Mouse (Mus musculus) liver, embryonic 16.5 days (tissue): Measurements from ENCODE around the gene Gm28035. TPM values are rescaled to one million over a fixed set of nuclear protein-coding genes. Genes with fewer than 3 reads are reported as not detected.

Experiments
- ATAC-seq: fragments of 200-750 bp; cut with Nextera tagmentation; 2 replicates; pipeline ENCODE4 v1.8.0; 2017; ENCODE audit warnings: low read depth, mild to moderate bottlenecking, moderate number of reproducible peaks, moderate library complexity
- H3K27ac ChIP-seq: fragments of 300-500 bp; sonication (generic); 2 replicates; pipeline ENCODE4 v1.5.1; 2014; ENCODE audit warnings: mild to moderate bottlenecking, low read length
- H3K27me3 ChIP-seq: fragments of 300-500 bp; sonication (generic); 2 replicates; pipeline ENCODE4 v1.6.1; 2014; ENCODE audit warnings: low read depth, low read length, mixed read lengths; ENCODE audit not compliant: control insufficient read depth, insufficient read depth
- H3K36me3 ChIP-seq: fragments of 300-500 bp; sonication (generic); 2 replicates; pipeline ENCODE4 v1.6.1; 2014; ENCODE audit warnings: mild to moderate bottlenecking; ENCODE audit not compliant: control insufficient read depth, insufficient read depth
- H3K4me1 ChIP-seq: fragments of 300-500 bp; sonication (generic); 2 replicates; pipeline ENCODE4 v1.6.1; 2014; ENCODE audit warnings: low read depth, low read length, mixed read lengths; ENCODE audit not compliant: control insufficient read depth
- H3K4me2 ChIP-seq: fragments of 300-500 bp; sonication (generic); 2 replicates; pipeline ENCODE4 v1.6.1; 2014; ENCODE audit warnings: low read depth, low read length, mixed read lengths
- H3K4me3 ChIP-seq: fragments of 300-500 bp; sonication (generic); 2 replicates; pipeline ENCODE4 v1.5.1; 2014; ENCODE audit warnings: low read depth, mild to moderate bottlenecking, low read length
- H3K9ac ChIP-seq: fragments of 300-500 bp; sonication (generic); 2 replicates; pipeline ENCODE4 v1.6.1; 2014; ENCODE audit warnings: low read depth, low read length
- H3K9me3 ChIP-seq: fragments of 300-500 bp; sonication (generic); replicated peaks from 2 replicates; pipeline ENCODE4 v1.6.1; 2016; ENCODE audit warnings: low read length; ENCODE audit not compliant: control insufficient read depth
- WGBS: fragments of 180-500 bp; shearing (Covaris S2); extraction: QIAGEN DNeasy Blood & Tissue Kit; methylation state at CpG from one replicate; pipeline ENCODE4 v1.1.7; 2014; ENCODE audit not compliant: insufficient replicate concordance; 5-methylcytosine and 5-hydroxymethylcytosine counted together
- polyA plus RNA-seq: library from polyadenylated mRNA; unstranded; fragments of >200 nt; fragmentation: Nextera tagmentation; extraction: Ambion mirVana; gene quantifications from 2 replicates; pipeline ENCODE4 v1.2.1, GENCODE M21; 2015

Gm28035 gene
- polyA plus RNA-seq: 0.14 and 0.15 TPM in 2 replicates

DNA sequence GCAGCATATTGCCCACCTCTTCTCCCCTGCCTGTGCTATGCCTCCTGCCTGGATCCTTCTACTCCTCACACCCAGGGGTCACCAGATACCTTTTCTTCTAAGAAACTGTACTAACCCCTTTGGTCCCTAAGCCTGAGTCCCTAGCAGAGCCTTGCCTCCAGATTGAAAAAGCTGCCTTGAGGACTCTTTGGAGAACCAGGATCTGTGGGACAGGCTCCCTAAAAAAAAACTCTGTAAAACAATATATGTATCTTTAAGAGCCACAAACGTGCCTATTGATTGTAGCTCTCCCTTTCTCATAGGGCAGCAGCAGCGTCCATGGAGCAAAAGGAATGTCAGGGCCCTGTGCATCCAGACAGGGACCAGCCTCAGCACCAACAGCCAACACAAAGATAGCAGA, at the start of gene Gm28035:
Gm28035 (plus strand) TSS at position 301 of the 400 bp plus-strand sequence.
- Histone ChIP-seq H3K27ac (peak within 1 kb of the TSS; percentile 77), H3K9me3 (no peaks in the 10 kb centered on the region), H3K4me1 (peaks cover 43% of the 10 kb centered on the region), H3K36me3 (peaks cover 16% of the 10 kb centered on the region), H3K4me3 (peak within 1 kb of the TSS; percentile 94), H3K27me3 (no peaks in the 10 kb centered on the region), H3K9ac (peak within 1 kb of the TSS; percentile 95), H3K4me2 (peak within 1 kb of the TSS; percentile 86)
- no peak for ATAC-seq
- WGBS: 58% methylated on average over 2 of the region's 2 CpGs

DNA sequence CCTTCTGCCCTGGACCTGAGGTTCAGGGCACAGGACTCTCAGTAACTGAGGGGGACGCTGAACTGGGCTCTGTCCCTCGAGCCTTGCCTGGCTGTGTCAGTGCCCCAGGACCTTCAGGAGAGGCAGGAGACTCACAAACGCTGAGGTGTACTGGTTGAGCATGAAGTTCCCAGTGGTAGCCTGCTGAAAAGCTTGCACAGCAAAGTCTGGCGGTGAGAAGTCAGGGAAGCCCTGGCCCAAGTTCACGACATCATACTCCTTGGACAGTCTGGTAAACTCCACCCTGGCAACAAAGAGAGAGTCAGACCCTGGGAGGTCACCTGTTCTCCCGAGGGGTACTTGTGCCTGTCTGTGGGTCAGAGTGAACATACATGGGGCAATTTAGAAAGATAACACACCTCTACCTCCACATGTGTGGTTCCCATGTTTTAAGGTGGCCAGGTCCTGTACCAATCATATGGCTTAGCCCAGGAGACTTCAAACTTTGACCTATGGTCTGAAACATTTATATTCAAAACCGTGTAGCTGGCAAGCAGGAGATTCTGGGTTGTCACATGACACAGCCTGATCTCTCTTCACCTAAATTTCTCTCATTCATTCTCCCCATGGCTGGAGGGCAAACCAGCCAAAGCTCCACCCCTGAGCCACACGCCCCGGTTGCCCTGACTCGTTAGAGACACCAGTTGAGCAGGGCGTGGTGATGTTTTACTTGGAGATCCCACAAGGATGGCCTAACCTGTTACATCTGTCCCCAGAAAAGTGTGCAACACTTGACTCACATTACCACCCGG, 48.4 kb upstream of the Gm28035 start:
- ATAC-seq: no peak

DNA sequence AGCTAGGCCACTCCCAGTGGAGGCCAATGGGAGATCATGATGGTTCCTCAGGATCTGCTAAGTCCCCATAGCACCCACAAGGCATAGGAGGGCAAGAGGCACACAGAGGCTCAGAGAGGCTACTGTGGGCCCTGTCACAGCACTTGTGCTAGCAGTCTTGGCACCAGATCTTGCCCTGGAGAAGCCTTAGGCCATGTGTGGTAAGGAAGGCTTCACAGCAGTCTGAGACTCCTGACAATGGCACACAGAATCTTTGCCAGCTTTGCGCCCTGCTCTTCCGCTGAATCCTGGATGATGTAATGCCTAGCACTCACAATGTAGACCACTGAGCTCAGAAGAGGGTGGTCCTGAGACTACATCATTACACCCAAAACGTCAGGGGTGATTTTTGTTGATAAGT, 45.7 kb upstream of the Gm28035 start:
- no peak for ATAC-seq
- Histone ChIP-seq H3K4me2 (no peak overlapping the region), H3K9me3 (no peaks in the 10 kb centered on the region), H3K9ac (no peak overlapping the region), H3K27me3 (no peaks in the 10 kb centered on the region), H3K27ac (no peak overlapping the region), H3K4me3 (no peak overlapping the region), H3K36me3 (no peaks in the 10 kb centered on the region; the same call in 1 of the 2 replicates), H3K4me1 (peaks cover 9% of the 10 kb centered on the region)
- 73% methylated on average over 3 of the region's 3 CpGs for WGBS

More for the DNA sequence above, 48.4 kb upstream of the Gm28035 start:
- Histone ChIP-seq H3K27me3 (no peaks in the 10 kb centered on the region), H3K27ac (no peak overlapping the region), H3K4me3 (no peak overlapping the region), H3K9me3 (no peaks in the 10 kb centered on the region), H3K36me3 (no peaks in the 10 kb centered on the region; the same call in none of the 2 replicates), H3K4me1 (no peaks in the 10 kb centered on the region; the same call in 1 of the 2 replicates), H3K9ac (no peak overlapping the region), H3K4me2 (no peak overlapping the region)
- 69% methylated on average over 12 of the region's 12 CpGs for WGBS

DNA sequence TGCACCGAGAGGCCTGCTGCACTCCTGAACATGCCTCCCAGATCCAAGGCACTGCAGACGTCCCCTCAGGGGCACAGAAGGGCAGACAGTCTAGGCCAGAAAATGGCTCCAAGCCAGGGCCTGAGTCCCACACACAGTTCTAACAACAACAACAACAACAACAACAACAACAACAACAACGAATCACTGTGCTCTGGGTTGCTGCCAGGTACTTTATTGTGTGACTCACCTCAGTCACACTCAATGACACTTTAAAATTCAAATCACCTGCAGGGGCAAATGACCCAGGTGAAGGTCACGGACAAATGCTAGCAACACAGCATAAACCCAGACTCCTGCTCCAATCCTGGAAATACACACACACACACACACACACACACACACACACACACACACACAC, 42.3 kb upstream of the Gm28035 start:
- no peak overlapping the region for H3K9ac ChIP-seq
- no peak overlapping the region for H3K4me2 ChIP-seq
- peak overlapping the region; percentile 25; the same call in 1 of the 2 replicates for H3K27ac ChIP-seq
- H3K4me1 ChIP-seq: peaks cover 10% of the 10 kb centered on the region
- WGBS: 54% methylated on average over 4 of the region's 4 CpGs
- H3K9me3 ChIP-seq: no peaks in the 10 kb centered on the region
- no peak for ATAC-seq
- H3K4me3 ChIP-seq: no peak overlapping the region
- no peaks in the 10 kb centered on the region for H3K36me3 ChIP-seq
- H3K27me3 ChIP-seq: no peaks in the 10 kb centered on the region

DNA sequence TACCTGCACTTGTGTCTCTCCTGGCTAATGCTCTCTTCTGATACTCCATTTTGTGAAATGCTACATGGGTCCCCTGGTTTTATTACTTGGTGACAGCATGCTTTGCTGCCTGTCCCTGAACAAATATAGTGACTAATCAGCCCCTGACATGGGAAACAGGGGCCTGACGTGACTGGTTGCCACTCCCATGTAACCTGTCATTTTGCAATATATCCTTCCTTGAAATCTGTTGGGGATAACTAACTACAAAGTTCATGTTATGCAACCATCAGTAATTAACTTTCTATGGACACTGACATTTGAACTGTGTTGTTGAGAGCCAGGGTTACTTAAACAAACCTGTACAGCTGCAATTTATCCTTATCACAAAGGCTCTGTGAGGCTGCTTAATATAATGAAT, 40.4 kb upstream of the Gm28035 start:
- Histone ChIP-seq H3K36me3 (no peaks in the 10 kb centered on the region), H3K27ac (peak overlapping the region; percentile 86), H3K27me3 (no peaks in the 10 kb centered on the region), H3K4me1 (peaks cover 14% of the 10 kb centered on the region), H3K4me2 (0 out of 2 replicates have a peak overlapping the region, but pooled peaks have one; percentile 14), H3K4me3 (no peak overlapping the region), H3K9ac (no peak overlapping the region), H3K9me3 (no peaks in the 10 kb centered on the region)
- 33% methylated on average over 1 of the region's 1 CpGs for WGBS
- peak; percentile 77 for ATAC-seq

DNA sequence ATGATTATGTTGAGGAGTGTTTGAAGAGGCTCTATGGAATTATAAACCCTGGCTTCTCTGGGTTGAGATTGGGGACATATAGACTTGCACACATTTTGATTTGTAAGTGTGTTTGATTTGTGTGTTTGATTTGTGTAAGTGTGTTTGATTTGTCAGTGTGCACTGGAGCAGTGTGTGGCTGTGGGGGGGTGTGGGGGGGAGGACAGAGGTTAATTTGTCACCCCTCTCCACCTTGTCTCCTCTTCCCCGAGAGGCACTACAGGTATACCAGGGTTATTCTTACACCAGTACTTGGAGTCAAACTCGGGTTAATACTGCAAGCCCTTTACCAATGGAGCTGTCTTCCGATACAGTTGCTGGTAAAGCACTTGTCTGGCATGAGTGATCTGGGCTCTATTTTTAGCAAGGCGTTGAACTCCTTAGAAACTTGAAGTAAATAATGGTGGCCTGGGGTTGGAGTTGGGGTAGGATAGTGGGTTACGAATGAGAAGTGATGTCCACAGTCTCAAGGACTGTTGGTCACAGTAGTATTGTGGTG, 39.9 kb upstream of the Gm28035 start:
- Histone ChIP-seq H3K36me3 (no peaks in the 10 kb centered on the region), H3K27me3 (no peaks in the 10 kb centered on the region), H3K4me2 (no peak overlapping the region), H3K4me3 (no peak overlapping the region), H3K27ac (peak overlapping the region; percentile 81), H3K4me1 (peaks cover 14% of the 10 kb centered on the region), H3K9me3 (no peaks in the 10 kb centered on the region), H3K9ac (no peak overlapping the region)
- WGBS: 56% methylated on average over 5 of the region's 5 CpGs
- ATAC-seq: peak; percentile 60

DNA sequence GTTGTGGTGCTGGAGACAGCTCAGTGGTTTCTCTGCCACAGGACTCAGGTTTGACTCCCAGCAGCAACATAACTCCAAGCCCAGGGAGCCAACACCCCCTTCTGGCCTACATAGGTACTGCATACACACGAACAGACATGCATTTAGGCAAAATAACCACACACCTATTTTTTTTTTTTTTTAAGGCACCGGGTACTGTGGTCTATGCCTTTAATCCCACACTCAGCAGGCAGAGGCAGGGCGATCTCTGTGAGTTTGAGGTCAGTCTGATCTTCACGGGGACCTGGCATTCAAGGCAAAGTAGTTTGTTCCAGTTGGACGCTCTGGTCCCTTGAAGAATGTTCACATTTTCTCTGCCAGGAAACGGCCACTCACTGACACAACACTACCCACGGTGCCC, 36.9 kb upstream of the Gm28035 start:
- Histone ChIP-seq H3K4me1 (peaks cover 19% of the 10 kb centered on the region), H3K4me3 (no peak overlapping the region), H3K4me2 (no peak overlapping the region), H3K27ac (no peak overlapping the region), H3K9ac (no peak overlapping the region), H3K27me3 (no peaks in the 10 kb centered on the region), H3K36me3 (no peaks in the 10 kb centered on the region), H3K9me3 (no peaks in the 10 kb centered on the region)
- 61% methylated on average over 7 of the region's 7 CpGs for WGBS
- ATAC-seq: no peak

DNA sequence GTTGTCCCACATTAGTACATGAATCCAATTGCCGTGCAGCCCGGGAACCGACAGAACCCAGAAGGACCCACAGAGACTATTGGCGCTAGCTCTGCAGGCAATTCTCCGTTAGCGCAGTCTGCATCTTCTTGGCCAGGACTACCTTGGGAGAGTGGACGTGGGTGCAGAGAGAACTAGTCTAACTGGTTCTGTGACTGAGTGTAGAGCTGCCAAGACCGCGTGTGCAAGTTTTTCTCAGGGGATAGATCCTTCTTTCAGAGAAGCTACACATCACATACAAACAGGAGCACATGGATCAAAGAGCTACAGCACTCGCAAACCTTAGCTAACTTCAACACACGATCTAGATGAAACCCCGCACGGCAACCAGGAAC, 35.1 kb upstream of the Gm28035 start:
- H3K27ac ChIP-seq: peak overlapping the region; percentile 70
- H3K27me3 ChIP-seq: no peaks in the 10 kb centered on the region
- peak overlapping the region; percentile 84 for H3K4me3 ChIP-seq
- H3K9me3 ChIP-seq: no peaks in the 10 kb centered on the region
- H3K4me2 ChIP-seq: peak overlapping the region; percentile 92
- peaks cover 13% of the 10 kb centered on the region for H3K4me1 ChIP-seq
- H3K36me3 ChIP-seq: no peaks in the 10 kb centered on the region
- ATAC-seq: no peak
- peak overlapping the region; percentile 76 for H3K9ac ChIP-seq
- under 1% methylated on average over 13 of the region's 13 CpGs for WGBS
